Mouse (Mus musculus) Patski (cell line): ENCODE data around the gene Ccer1. TPM values are rescaled to one million over a fixed set of nuclear protein-coding genes. Genes with fewer than 3 reads are reported as not detected.

Experiments used
- ATAC-seq: fragments of 100-300 bp; one replicate; pipeline ENCODE4 v1.8.0; 2021
- CTCF ChIA-PET: fragments of 350-600 bp; sonication (Branson Sonifier 250); formaldehyde crosslinking; loops from one replicate; lab custom pipeline; 2022; ENCODE audit warnings: inconsistent platforms; lab: Charles Lee
- POLR2A ChIA-PET: fragments of 350-600 bp; sonication (Branson Sonifier 250); formaldehyde crosslinking; loops from one replicate; lab custom pipeline; 2022; ENCODE audit warnings: antibody characterized with exemption, inconsistent platforms; lab: Charles Lee
- DNase-seq: peaks from one replicate; pipeline ENCODE4 v3.0.0-alpha.2; 2011; ENCODE audit warnings: low read depth, low spot score
- H3K27me3 ChIP-seq: fragments of 371-371 bp; one replicate; pipeline ENCODE4 v1.5.1; 2021
- CTCF ChIP-seq: fragments of 100-300 bp; IDR thresholded peaks from one replicate; pipeline ENCODE4 v1.5.1; 2021
- in situ Hi-C: fragments of 300-500 bp; cut with MboI; formaldehyde crosslinking; loops from 3 replicates; pipeline ENCODE4 v1.11.1; 2018; ENCODE audit warnings: low pct_unique_long_range_greater_than_20kb, mixed read lengths
- polyA plus RNA-seq: library from polyadenylated mRNA; unstranded; gene quantifications from one replicate; pipeline ENCODE4 v1.2.3, GENCODE M21; 2021

Gene Ccer1
- polyA plus RNA-seq = not detected

DNA sequence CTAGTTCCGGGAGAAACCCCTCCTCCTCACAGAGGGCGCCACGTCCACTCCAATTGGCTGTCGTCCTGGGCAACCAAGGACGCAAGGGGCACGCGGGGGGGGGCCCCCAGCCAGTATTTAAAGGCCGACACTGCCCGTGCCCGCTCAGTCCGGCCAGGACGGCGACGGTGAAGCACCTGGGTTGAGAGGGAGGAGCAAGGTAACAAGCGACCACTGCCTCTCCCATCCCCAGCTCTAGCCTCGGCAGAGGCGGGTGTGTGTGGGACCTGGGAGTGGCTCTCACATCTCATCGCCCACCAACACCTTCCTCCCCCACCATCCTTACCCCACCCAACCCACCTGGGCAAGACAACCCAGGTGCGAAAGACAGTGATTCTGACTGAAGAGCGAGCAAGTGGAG, at the start of gene Ccer1:
Ccer1 (plus strand) TSS at position 147 of the 400 bp plus-strand sequence.
- ChIA-PET POLR2A (no interaction called here), CTCF (no interaction called here)
- no peak for TF ChIP-seq CTCF
- DNase-seq = no peak
- no peaks in the 10 kb centered on the region for H3K27me3 ChIP-seq
- no peak for ATAC-seq
- in situ Hi-C loops = loop anchor here (25.0 kb wide), 1 partner anchor 1556 kb away; the partner anchor contains the start of gene Gm5426

DNA sequence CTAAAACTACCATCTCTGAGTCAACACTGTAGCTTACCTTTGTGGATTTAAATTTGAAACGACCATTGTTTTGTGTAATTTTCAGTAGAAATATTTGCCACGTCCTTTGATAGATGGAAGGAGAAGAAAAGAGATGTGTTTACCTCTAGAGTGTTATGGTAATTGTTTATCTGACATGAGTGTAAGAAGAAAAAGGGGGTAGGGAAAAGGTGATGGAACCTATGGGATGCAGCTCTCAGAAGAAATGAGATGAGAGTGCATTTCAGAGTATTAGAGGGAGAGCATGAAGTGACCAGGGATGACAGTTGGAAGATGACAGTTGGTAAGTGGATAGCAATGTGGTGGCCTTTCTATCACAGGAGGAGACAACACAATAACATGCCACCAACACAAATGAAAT, 49.1 kb upstream of the Ccer1 start, which contains the start of gene Epyc:
Epyc (plus strand) TSS at position 301 of the 400 bp plus-strand sequence.
- POLR2A ChIA-PET = no interaction called here
- H3K27me3 ChIP-seq = peaks cover 23% of the 10 kb centered on the region
- no peak for DNase-seq
- CTCF ChIA-PET = no interaction called here
- no peak for TF ChIP-seq CTCF
- in situ Hi-C loops = no loop called here
- no peak for ATAC-seq

DNA sequence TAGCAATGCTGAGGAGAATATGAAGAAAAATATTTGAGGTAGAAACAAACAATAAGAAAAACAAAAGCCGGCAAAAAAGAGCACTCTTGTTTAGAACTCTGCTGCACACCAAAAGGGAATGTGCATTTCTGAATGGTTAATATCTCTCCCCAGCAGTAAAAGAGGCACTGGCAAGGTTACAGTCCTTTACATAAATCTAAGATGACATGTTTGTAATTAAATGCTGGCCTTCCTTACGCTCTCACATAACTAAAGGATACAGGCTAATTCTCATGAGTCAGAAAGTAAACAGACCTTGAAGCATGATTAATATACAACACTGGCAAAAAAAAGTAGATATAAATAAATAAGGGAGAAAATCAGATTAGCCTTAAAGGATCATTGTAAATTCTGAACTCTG, 42.5 kb upstream of the Ccer1 start:
- no peak for TF ChIP-seq CTCF
- no peak for ATAC-seq
- peaks cover 23% of the 10 kb centered on the region for H3K27me3 ChIP-seq
- in situ Hi-C loops = no loop called here
- DNase-seq = no peak
- ChIA-PET POLR2A (no interaction called here), CTCF (interaction anchor here (0.9 to 1.3 kb wide), 2 partner anchors 15 to 20 kb away, joined by 3 read pairs; no protein-coding TSS in a partner anchor)

DNA sequence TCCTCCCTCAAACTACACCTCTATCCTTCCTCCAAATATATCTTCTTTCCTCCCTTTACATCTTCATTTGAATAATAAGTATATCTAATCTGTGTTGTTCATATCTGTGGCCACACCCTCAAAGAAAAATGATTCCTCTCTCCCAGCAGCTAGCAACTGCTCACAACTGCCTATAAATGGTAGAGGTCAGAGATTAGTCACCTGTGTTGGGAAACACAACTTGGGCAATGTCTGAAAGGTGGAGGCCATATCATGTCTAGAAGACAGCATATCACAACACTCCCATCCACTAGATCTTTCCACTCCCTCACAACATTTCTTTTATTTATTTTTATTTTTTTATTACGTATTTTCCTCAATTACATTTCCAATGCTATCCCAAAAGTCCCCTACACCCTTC, 33.4 kb upstream of the Ccer1 start:
- ChIA-PET CTCF (no interaction called here), POLR2A (no interaction called here)
- ATAC-seq (no peak), DNase-seq (no peak)
- no peak for TF ChIP-seq CTCF
- no peaks in the 10 kb centered on the region for H3K27me3 ChIP-seq
- in situ Hi-C loops = no loop called here

DNA sequence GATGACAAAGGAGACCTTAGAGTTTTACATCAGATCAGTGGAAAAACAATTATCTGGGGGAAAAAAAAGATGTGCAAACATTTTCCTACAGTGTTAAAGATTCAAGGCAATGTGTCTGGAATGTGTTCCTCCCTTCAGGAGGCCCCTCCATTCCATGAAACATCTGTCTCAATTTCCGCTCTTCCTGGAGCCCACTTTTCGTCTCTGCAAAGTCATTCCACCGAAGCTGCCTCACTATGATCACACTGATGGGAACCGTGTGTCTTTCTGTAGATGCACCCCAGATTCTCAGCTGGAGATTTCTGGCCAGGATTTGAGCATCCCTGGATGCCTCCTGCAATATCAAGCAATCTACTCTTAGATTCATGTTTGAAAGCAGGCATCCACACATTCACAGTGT, 24.2 kb upstream of the Ccer1 start:
- ATAC-seq (no peak), DNase-seq (no peak)
- no peak for TF ChIP-seq CTCF
- ChIA-PET POLR2A (interaction anchor here (0.6 kb wide), 1 partner anchor 108 kb away, joined by 3 read pairs; no protein-coding TSS in a partner anchor), CTCF (no interaction called here)
- in situ Hi-C loops = no loop called here
- peaks cover 24% of the 10 kb centered on the region for H3K27me3 ChIP-seq

DNA sequence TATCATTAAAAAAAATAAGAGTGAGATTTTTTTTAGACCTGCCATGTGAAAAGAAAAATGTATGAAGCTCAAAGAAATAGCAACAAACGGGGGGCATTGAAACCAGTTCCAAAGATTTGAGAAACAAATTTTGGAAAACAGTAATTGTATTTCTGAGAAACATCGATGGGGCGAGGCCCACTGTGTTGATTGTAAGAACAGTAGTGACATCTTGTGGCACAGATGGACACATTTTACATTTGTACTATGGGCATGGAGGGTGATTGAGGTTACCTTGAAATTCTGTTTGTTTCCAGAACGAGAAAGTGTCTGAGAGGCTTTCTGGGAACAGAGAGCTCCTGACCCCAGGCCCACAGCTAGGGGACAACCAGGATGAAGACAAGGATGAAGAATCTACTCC, 22.7 kb upstream of the Ccer1 start:
- in situ Hi-C loops = loop anchor here (5.0 to 10.0 kb wide), 2 partner anchors 293 to 325 kb away; no protein-coding TSS in a partner anchor
- no peak for DNase-seq
- TF ChIP-seq CTCF = peak; percentile 72
- POLR2A ChIA-PET = no interaction called here
- CTCF ChIA-PET = interaction anchor here (0.6 to 2.6 kb wide), 9 partner anchors 9 to 325 kb away, joined by 3 to 20 read pairs (median 3); no protein-coding TSS in a partner anchor
- no peak for ATAC-seq
- H3K27me3 ChIP-seq = peaks cover 38% of the 10 kb centered on the region

DNA sequence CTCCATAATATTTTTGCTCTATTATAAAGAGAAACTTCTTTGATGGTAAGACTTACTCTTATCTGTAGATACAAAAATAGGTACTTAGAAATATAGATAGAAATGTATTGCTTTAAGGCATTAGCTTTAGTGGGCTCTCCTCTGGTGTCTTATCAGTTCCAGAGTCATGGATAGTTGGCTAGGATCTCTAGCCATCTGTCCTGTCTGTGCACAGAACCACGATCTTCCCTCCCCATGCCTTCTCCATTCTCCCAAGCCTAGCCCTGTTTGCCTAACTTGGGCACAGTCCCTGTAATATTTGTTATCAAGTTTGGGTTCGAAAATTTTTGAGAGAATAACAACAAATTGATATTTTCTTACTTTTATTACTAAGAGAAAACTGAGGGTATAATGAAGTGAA, 19.6 kb upstream of the Ccer1 start:
- in situ Hi-C loops = loop anchor here (5.0 to 10.0 kb wide), 2 partner anchors 296 to 328 kb away; no protein-coding TSS in a partner anchor
- CTCF ChIA-PET = interaction anchor here (1.0 kb wide), 1 partner anchor 328 kb away, joined by 3 read pairs; no protein-coding TSS in a partner anchor

DNA sequence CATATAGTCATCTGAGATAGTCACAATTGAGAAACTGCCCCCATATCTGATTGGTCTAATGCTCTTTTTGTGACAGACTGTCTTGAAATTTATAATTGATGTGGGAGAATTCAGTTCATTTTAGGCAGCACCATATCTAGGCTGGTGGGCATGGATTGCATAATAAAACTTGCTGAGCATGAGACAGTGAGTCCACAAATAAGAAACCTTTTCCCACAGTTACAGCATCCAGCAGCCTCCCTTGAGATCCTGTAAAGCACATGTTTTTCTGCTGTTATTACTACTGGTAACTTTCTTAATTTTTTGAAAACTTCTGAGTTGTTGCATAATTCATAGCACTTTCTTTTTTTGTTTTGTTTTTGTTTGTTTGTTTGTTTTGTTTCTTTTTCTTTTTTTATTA, 9.9 kb upstream of the Ccer1 start:
- ATAC-seq (no peak), DNase-seq (no peak)
- in situ Hi-C loops = loop anchor here (25.0 kb wide), 1 partner anchor 1546 kb away; the partner anchor contains the start of gene Gm5426
- peaks cover 27% of the 10 kb centered on the region for H3K27me3 ChIP-seq
- ChIA-PET CTCF (no interaction called here), POLR2A (no interaction called here)
- TF ChIP-seq CTCF = no peak

More for the DNA sequence above, 19.6 kb upstream of the Ccer1 start:
- DNase-seq (no peak), ATAC-seq (no peak)
- no peak for TF ChIP-seq CTCF
- H3K27me3 ChIP-seq = peaks cover 55% of the 10 kb centered on the region
- POLR2A ChIA-PET = no interaction called here

GRCm38 (mm10) chr10:97687198-97687597, 5.7 kb upstream of the Ccer1 start:
- in situ Hi-C loops = loop anchor here (25.0 kb wide), 1 partner anchor 1550 kb away; the partner anchor contains the start of gene Gm5426
- CTCF ChIA-PET = no interaction called here
- DNase-seq (no peak), ATAC-seq (no peak)
- POLR2A ChIA-PET = no interaction called here
- TF ChIP-seq CTCF = no peak
- no peaks in the 10 kb centered on the region for H3K27me3 ChIP-seq

GRCm38 (mm10) chr10:97689425-97689824, 3.4 kb upstream of the Ccer1 start:
- ATAC-seq (no peak), DNase-seq (no peak)
- ChIA-PET CTCF (no interaction called here), POLR2A (no interaction called here)
- TF ChIP-seq CTCF = no peak
- in situ Hi-C loops = loop anchor here (25.0 kb wide), 1 partner anchor 1552 kb away; the partner anchor contains the start of gene Gm5426
- no peaks in the 10 kb centered on the region for H3K27me3 ChIP-seq

DNA sequence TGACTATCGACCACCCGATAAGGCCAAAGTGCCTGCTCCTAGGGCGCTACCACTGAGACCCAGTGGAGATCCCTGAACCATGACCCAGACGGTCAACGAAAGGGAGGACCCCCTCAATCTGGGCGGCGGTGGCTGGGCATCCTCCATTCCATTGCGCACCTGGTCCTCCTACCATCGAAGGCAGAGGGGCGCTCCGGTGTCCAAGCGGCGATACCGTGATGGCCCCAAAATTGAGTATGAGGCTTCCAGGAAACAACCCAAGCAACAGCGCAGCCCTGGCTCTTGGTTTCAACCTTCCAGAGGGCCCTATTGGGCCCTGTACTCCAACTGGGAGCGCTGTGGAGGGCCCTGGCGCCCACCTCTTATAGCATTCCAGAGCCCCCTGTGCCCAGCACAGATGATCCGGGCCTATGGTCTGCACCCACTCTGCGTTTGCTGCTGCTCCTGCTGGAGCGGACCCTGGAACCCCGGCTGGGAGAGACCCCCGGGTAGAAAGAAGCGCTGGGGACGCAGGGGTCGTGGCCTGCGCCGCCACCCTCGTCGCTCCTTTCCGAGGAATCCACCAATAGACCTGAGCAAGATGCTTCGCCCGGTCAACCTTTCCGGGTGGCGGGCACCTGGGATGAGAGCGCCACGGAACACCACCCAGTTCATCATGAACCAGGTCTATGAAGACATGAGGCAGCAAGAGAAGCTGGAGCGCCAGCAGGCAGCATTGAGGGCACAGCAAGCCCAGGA, 708 bp downstream of the Ccer1 start:
- no peaks in the 10 kb centered on the region for H3K27me3 ChIP-seq
- no peak for ATAC-seq
- no peak for DNase-seq
- ChIA-PET CTCF (no interaction called here), POLR2A (no interaction called here)
- TF ChIP-seq CTCF = no peak
- in situ Hi-C loops = loop anchor here (25.0 kb wide), 1 partner anchor 1556 kb away; the partner anchor contains the start of gene Gm5426
